Comparison of ENCODE assay signal across 15 mouse cellular contexts in the genomic region with DNA sequence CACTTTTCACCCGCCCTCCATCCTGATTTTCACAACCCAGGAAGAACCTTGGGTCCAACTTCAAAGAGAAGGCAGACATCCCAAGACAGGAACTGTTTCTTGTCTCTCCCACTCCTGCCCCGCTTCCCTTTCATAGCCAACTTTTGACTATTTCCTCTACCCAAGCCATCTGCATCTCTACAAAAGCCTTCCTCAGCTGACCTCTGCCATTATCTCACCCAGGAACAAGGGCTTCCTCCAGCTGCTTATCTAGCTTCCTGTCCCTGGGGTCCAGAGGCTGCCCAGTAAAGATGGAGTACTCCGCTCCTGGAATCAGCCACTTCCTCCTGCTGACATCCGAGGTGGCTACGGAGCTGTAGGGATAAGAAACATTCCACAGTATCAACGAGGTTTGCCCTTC. TPM values are rescaled to one million over a fixed set of nuclear protein-coding genes. Genes with fewer than 3 reads are reported as not detected.
DNase-seq lines count a peak whose midpoint lies in the region; ATAC-seq and TF ChIP-seq lines count a peak whose summit lies in the region.
"Had no signal": no experiment of that assay in that cellular context is flagged by ENCODE, and none has a peak within 500 bp of the region (broad histone marks: within the 10 kb centered on the region; RNA-seq: fewer than 3 reads in every experiment).

No protein-coding gene starts in this region.

- no peaks in the 10 kb centered on the region for H3K4me1 ChIP-seq in kidney, adult 2 months (ENCODE audit: control insufficient read depth, insufficient read depth, low read length)
- no peaks in the 10 kb centered on the region for H3K4me1 ChIP-seq in kidney, embryonic 15.5 days
- H3K4me1 ChIP-seq in G1E (ENCODE audit: insufficient read depth, low read depth, low read length): peaks cover 5% of the 10 kb centered on the region
- peaks cover 18% of the 10 kb centered on the region for H3K4me1 ChIP-seq in liver, embryonic 13.5 days (replicated peaks)
- H3K4me1 ChIP-seq in hindbrain, embryonic 13.5 days (replicated peaks): peaks cover 19% of the 10 kb centered on the region
- H3K4me1 ChIP-seq: embryonic facial prominence, embryonic 15.5 days; limb, embryonic 10.5 days had no signal

- no peak overlapping the region for H3K4me3 ChIP-seq in kidney, adult 2 months (ENCODE audit: insufficient read depth, low read depth, low read length)
- no peak overlapping the region for H3K4me3 ChIP-seq in kidney, embryonic 15.5 days (replicated peaks)
- H3K4me3 ChIP-seq in G1E (ENCODE audit: low read depth, low read length): no peak overlapping the region
- no peak overlapping the region for H3K4me3 ChIP-seq in liver, embryonic 13.5 days (replicated peaks)
- H3K4me3 ChIP-seq in hindbrain, embryonic 13.5 days: no peak overlapping the region
- H3K4me3 ChIP-seq: embryonic facial prominence, embryonic 15.5 days; forebrain, embryonic 12.5 days; limb, embryonic 10.5 days; neural tube, embryonic 13.5 days had no signal

- ATAC-seq in kidney, embryonic 15.5 days (replicated peaks; ENCODE audit: low FRiP score): no peak
- ATAC-seq in G1E (ENCODE audit: extremely low read depth, insufficient number of reproducible peaks, low FRiP score, poor library complexity, severe bottlenecking): peak; percentile 28; the same call in 1 of the 2 replicates
- peak; percentile 48; the same call in 1 of the 2 replicates for ATAC-seq in liver, embryonic 13.5 days (ENCODE audit: low read depth)
- no peak for ATAC-seq in hindbrain, embryonic 13.5 days (ENCODE audit: low FRiP score)

- TF ChIP-seq POLR2A in kidney, adult 2 months (IDR thresholded peaks at IDR 0.05; ENCODE audit: low read depth, low read length): no peak

- no peak overlapping the region for H3K4me2 ChIP-seq in kidney, embryonic 15.5 days
- no peak overlapping the region for H3K4me2 ChIP-seq in liver, embryonic 13.5 days
- no peak overlapping the region for H3K4me2 ChIP-seq in hindbrain, embryonic 13.5 days
- H3K4me2 ChIP-seq: embryonic facial prominence, embryonic 15.5 days; forebrain, embryonic 12.5 days; neural tube, embryonic 13.5 days had no signal

- H3K36me3 ChIP-seq in kidney, adult 2 months (ENCODE audit: control insufficient read depth, insufficient read depth, low read length): no peaks in the 10 kb centered on the region
- peaks cover 57% of the 10 kb centered on the region for H3K36me3 ChIP-seq in kidney, embryonic 15.5 days
- peaks cover 76% of the 10 kb centered on the region for H3K36me3 ChIP-seq in G1E (replicated peaks)
- H3K36me3 ChIP-seq in liver, embryonic 13.5 days: peaks cover 36% of the 10 kb centered on the region
- H3K36me3 ChIP-seq in hindbrain, embryonic 13.5 days: peaks cover 59% of the 10 kb centered on the region

- H3K27me3 ChIP-seq in kidney, adult 2 months (replicated peaks; ENCODE audit: control insufficient read depth, insufficient read depth, low read length): no peaks in the 10 kb centered on the region
- H3K27me3 ChIP-seq in kidney, embryonic 15.5 days: no peaks in the 10 kb centered on the region
- H3K27me3 ChIP-seq in G1E (ENCODE audit: insufficient read depth, low read length): no peaks in the 10 kb centered on the region
- no peaks in the 10 kb centered on the region for H3K27me3 ChIP-seq in liver, embryonic 13.5 days
- no peaks in the 10 kb centered on the region for H3K27me3 ChIP-seq in hindbrain, embryonic 13.5 days
- H3K27me3 ChIP-seq: embryonic facial prominence, embryonic 15.5 days; forebrain, embryonic 12.5 days; neural tube, embryonic 13.5 days had no signal

- peak; percentile 15 for DNase-seq in kidney, adult 2 months
- peak; percentile 77 for DNase-seq in 416B (ENCODE audit: low read depth)
- no peak for DNase-seq in G1E (ENCODE audit: low spot score)
- no peak for DNase-seq in liver, embryonic 13.5 days
- DNase-seq in layer of hippocampus, adult 8-10 months (ENCODE audit: low spot score in 2 of 2): no peak
- DNase-seq: cerebellum, adult 11 months; cerebellum, postnatal 36 days; spleen, adult 18-20 months; thymus, postnatal 36 days had no signal

- no peak for TF ChIP-seq CTCF in kidney, adult 2 months (conservative IDR thresholded peaks at IDR 0.05; ENCODE audit: insufficient read depth, insufficient read length, low read depth, low read length)
- no peak for TF ChIP-seq CTCF in G1E (IDR thresholded peaks at IDR 0.05; ENCODE audit: low read depth, low read length)

- WGBS in kidney, adult 2 months: 67% methylated on average over 6 of the region's 6 CpGs
- WGBS in kidney, embryonic 15.5 days: 80% methylated on average over 6 of the region's 6 CpGs
- 15% methylated on average over 6 of the region's 6 CpGs for WGBS in liver, embryonic 13.5 days (ENCODE audit: insufficient replicate concordance)
- 93% methylated on average over 6 of the region's 6 CpGs for WGBS in hindbrain, embryonic 13.5 days

- no peak overlapping the region for H3K9ac ChIP-seq in kidney, embryonic 15.5 days
- H3K9ac ChIP-seq in liver, embryonic 13.5 days: no peak overlapping the region
- no peak overlapping the region for H3K9ac ChIP-seq in hindbrain, embryonic 13.5 days
- H3K9ac ChIP-seq: embryonic facial prominence, embryonic 15.5 days; forebrain, embryonic 12.5 days; neural tube, embryonic 13.5 days had no signal

- H3K9me3 ChIP-seq in kidney, embryonic 15.5 days (replicated peaks): no peaks in the 10 kb centered on the region
- 0 out of 2 replicates have a peak, but pooled peaks cover 2% of the 10 kb centered on the region for H3K9me3 ChIP-seq in G1E (replicated peaks)
- no peaks in the 10 kb centered on the region for H3K9me3 ChIP-seq in liver, embryonic 13.5 days (replicated peaks)
- no peaks in the 10 kb centered on the region for H3K9me3 ChIP-seq in hindbrain, embryonic 13.5 days
- H3K9me3 ChIP-seq: embryonic facial prominence, embryonic 15.5 days; forebrain, embryonic 12.5 days; limb, embryonic 10.5 days; neural tube, embryonic 13.5 days had no signal

- H3K27ac ChIP-seq in kidney, adult 2 months (ENCODE audit: insufficient read depth, low read depth, low read length): no peak overlapping the region
- no peak overlapping the region for H3K27ac ChIP-seq in kidney, embryonic 15.5 days
- H3K27ac ChIP-seq in liver, embryonic 13.5 days: no peak overlapping the region
- H3K27ac ChIP-seq in hindbrain, embryonic 13.5 days: no peak overlapping the region
- H3K27ac ChIP-seq: embryonic facial prominence, embryonic 15.5 days; forebrain, embryonic 12.5 days; limb, embryonic 10.5 days; neural tube, embryonic 13.5 days had no signal

RNA-seq across cellular contexts. Expression of gene Pitpnm2, which starts 17.3 kb away (rescaled TPM):
- 17.3 and 19.8 TPM in 2 replicates for polyA plus RNA-seq in kidney, adult 2 months (2012; rRNA removed)
- polyA plus RNA-seq in kidney, embryonic 15.5 days (2015; fragmentation: Nextera tagmentation; extraction: Ambion mirVana): 3.5 and 3.6 TPM in 2 replicates
- total RNA-seq in G1E (2014; fragmentation: Nextera tagmentation) (35.6 and 37.6 TPM in 2 replicates), G1E (2017) (9.0 and 9.2 TPM in 2 replicates)
- 24.1 and 25.2 TPM in 2 replicates for polyA plus RNA-seq in G1E (2012)
- polyA plus RNA-seq in liver, embryonic 13.5 days (2015; fragmentation: Nextera tagmentation; extraction: Ambion mirVana): 1.3 and 1.4 TPM in 2 replicates
- total RNA-seq in layer of hippocampus, adult 8-10 months (2022): 100 to 1,000 TPM; 260 to 337 (median 315) TPM
- 7.4 and 8.3 TPM in 2 replicates for polyA plus RNA-seq in hindbrain, embryonic 13.5 days (2015; fragmentation: Nextera tagmentation; extraction: Ambion mirVana)

Comparison
In these comparisons a context has a peak if more than half of its experiments do, and no peak if none do; other contexts are left out.
1. DNase-seq: peak in kidney, adult 2 months (single experiment) and 416B (single experiment); none in G1E (single experiment), liver, embryonic 13.5 days (single experiment) and layer of hippocampus, adult 8-10 months (0 of 2).
2. ATAC-seq: peak in G1E (single experiment) and liver, embryonic 13.5 days (single experiment); none in kidney, embryonic 15.5 days (single experiment) and hindbrain, embryonic 13.5 days (single experiment).